Mouse (Mus musculus) right cerebral cortex, adult 2 months (tissue): ENCODE measurements around the gene Synpo2l.
"Not testable (repeated sequence)": the region's sequence is repeated elsewhere in the genome, so short reads cannot be mapped to it uniquely, and the experiment has no call there.

Source experiments
- DNase-seq, 2 experiments: peaks; one replicate each; pipeline ENCODE4 v3.0.0; 2021 to 2022; ENCODE audit warnings: low spot score in 2 of 2

The Synpo2l gene

DNA sequence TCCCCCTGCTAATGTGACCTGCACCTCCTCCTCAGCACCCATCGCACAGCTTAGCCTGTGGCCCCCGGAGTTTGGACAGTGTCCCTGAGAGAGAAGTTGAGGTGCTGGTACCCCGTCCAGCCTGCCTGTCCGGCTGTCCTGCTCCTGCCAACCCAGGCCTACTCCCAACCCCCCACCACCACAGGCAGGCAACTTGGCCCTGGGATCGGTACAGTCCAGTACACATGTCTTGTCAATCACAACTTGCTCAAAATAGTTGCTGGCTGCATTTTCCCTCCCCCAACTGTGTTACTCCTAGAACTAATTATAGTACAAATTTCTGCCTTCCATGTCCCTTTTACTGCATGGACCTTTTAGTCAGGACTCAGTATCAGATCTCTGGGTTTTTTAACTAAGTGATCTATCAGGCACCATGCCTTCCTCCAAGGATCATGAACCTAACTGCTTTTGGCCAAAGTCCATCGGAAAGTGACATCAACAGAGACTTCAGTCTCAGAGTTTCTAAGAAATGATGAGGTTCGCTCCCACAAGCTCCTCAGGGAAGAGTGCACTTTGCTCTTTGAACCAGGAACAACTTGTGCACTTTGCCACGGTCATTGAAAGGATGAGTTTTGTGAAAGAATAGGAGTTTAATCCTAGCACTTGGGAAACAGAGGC is at the start of gene Synpo2l:
Gene Synpo2l, minus strand, starts transcription at position 201 of the 657 bp plus-strand sequence.
- no peak for DNase-seq

DNA sequence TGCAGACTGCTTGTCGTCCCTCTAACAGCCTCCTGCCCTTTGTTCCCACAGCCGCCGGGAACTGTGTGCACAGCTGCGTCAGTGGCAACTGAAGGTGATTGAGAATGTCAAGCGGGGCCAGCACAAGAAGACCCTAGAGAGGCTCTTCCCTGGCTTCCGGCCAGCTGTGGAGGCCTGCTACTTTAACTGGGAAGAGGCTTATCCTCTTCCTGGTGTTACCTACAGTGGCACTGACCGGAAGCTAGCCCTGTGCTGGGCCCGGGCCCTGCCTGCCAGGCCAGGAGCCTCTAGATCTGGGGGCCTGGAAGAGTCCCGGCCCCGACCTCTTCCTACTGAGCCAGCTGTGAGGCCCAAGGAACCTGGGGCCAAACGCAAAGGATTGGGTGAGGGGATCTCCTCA is 45.7 kb upstream of the Synpo2l start:
- no peak for DNase-seq

DNA sequence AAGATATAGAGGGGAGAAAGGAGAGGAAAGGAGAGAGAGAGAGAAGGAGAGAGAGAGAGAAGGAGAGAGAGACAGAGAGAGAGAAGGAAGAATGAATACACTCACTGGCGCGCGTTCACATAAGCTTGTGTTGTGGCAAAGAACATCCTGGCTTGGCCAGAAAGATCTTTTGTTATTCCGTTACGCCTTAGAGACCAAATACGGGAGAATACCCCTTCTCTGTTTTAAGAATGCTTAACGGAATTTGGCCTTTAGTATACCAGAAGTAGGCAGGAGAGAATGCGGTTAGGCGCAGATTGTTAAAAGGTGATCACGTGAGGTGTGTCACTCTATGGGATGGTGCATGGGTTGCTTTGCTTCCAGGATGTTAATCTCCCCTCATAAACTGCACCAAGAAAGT is 40.1 kb upstream of the Synpo2l start:
- DNase-seq = no peak

DNA sequence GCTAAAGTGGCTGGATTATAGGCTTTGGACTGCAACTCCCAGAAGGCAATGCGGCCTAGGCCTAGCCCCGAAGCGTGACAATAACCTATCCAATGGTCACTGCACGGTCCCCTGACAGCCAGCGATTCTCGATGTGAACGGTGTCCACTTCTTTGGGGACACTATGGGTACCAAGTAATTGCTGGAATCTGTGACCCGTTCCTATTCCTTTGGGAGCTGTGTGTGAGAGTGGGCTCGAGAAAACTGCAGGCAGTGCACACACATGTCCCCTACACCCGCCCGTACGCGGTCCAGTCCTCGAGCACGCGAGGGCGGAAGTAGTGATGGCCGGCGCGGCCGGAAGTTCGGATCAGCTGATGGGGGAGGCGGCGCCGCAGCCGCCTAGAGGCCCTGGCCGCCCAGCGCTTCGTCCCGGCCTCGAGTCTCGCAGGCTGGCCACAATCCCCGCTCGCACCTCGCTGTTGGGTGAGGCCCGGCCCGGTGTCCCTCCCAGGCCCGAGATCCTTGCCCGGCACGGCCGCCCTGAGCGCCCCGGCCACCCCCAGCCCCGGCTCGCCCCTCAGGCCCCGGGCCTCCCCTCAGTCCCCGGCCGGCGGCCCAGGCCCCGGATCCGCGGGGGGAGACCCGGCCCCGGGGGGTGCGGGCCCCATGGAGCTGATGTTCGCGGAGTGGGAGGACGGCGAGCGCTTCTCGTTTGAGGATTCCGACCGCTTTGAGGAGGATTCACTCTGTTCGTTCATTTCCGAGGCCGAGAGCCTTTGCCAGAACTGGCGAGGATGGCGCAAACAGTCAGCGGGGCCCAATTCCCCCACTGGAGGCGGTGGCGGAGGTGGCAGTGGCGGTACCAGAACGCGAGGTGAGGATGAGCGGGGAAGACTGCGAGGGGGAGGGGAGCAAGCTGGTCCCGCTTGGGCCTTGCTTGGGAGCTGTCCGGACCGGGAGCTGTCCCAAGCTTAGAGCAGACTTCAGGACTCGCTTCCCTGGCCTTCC is 39.3 kb upstream of the Synpo2l start, which contains the start of gene Zswim8:
Gene Zswim8, plus strand, starts transcription at position 352 of the 990 bp plus-strand sequence.
- DNase-seq = peak; percentile 90 to 95

GRCm38 (mm10) chr14:20703461-20703860 is 35.3 kb upstream of the Synpo2l start:
- DNase-seq = not testable (repeated sequence)

- DNase-seq = peak; percentile 94
Observed at GRCm38 (mm10) chr14:20702741-20703381, 34.7 kb upstream of the Synpo2l start, which contains the start of gene Chchd1. Chchd1 (plus strand) TSS chr14:20703006.

DNA sequence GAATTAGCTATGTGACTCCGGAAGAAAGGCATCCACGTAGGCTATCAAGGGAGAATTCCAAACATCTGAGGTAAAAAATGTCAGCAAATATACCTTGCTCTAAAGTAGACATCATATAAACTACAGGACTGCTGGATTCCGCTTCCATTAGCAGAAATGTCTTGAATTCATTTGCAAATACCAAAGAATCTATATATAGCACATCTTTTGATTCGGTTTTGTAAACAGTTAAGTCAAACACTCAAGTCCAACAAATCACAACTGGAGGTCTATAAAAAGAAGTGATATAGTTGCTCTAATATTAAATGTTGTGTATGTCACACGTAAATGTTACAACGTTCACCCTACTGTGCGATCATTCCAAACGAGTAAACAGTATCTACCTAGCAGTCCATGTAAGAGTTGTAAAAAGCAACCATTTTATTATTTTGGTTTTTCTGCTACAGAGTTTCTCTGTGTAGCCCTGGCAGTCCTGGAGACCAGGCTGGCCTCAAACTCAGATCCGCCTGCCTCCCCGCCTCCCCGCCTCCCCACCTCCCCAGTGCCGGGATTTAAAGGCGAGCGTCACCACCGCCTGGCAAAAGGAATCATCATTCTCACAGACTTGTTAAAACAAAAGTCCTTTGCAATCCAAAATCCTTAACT is 34.1 kb upstream of the Synpo2l start:
- no peak for DNase-seq

GRCm38 (mm10) chr14:20701554-20701953 is 33.4 kb upstream of the Synpo2l start:
- DNase-seq = no peak

DNA sequence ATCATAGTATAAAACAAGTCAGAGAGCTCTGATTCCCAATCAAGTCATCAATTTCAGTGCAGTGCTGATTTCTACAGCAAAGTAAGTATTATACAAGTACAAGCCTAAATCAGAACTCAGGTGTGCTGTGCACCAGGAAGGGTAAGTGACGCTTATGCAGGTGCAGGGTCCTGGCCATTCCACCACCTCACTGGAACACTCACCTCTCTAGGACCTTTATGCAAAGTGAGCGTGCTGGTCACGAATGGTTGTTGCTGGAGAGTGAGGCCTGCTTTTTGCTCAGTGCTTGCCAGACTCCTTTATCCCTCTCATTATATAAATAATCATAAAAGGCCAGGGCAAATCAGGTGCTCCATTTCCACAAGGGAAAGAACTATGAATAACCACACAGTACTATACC is 32.2 kb upstream of the Synpo2l start:
- no peak for DNase-seq

DNA sequence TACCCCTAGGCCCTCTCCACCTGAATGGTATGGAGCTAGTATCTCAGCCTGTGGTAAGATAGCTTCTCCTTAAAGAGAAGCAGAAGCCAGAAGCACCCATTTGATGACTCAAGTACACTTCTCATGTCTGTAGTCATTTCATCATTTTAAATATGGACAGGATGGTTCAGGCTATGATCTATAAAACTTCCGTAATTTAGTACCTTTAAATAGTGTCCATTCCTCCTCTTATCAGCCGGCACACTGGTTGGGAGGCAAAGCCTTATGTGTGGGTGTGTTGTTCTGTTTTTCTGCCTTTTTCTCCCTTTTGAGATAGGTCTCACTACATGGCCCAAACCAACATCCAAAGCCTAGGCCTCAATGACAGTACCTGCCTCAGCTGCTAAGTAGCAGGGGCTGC is 30.4 kb upstream of the Synpo2l start:
- DNase-seq = no peak

DNA sequence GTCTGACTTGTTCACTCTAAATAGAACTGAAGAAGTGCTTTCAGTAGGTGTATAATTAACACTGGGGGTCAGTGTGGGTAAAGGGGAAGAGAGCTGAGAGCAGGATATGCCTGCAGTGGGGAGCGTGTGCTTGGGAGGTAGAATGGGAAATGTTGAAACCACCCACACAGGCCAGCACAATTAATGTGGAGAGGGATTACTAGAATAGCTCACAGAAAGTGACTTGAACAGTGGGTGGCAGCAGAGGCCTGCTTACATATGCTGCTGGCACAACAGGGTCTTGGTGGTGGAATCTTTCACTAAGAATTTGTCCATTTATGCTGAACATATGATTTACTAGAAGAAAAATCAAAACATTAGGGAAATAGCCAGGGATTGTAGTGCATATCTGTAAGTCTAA is 28.8 kb upstream of the Synpo2l start:
- peak; percentile 74 to 76 for DNase-seq

- DNase-seq = peak in 1 of 2 experiments; percentile 39
Observed at GRCm38 (mm10) chr14:20695761-20696520, 27.8 kb upstream of the Synpo2l start.

DNA sequence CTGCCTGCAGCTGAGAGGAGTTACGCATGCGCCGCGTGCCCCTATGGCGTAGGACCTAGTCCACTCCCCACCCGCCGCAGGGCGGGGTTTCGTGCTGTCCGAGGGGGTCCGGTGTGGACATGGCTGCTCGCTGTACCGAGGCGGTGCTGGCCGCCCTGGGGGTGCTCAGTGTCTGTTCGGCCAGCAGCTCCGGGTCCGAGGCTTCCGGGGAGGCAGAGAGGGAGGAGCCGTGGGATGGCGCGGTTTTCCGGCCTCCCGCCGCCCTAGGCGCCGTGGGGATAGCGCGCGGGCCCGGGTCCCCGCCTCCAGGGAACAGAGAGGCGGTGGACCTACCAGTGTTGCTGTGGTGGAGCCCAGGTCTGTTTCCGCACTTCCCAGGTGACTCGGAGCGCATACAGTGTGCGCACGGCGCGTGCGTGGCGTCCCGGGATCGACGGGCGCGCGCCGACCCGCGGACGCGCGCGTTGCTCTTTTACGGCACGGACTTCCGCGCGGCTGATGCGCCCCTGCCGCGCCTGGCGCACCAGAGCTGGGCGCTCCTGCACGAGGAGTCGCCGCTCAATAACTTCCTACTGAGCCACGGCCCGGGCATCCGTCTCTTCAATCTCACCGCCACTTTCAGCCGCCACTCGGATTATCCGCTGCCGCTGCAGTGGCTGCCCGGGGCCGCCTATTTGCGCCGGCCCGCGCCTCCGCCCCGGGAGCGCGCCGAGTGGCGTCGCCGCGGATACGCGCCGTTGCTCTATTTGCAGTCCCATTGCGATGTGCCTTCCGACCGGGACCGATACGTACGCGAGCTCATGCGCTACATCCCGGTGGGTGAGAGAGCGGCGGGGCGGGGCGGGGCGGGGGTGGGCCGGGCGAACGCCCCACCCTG is 27.0 kb upstream of the Synpo2l start, which contains the start of gene Fut11:
Gene Fut11, plus strand, starts transcription at position 85 of the 877 bp plus-strand sequence.
- DNase-seq = peak; percentile 78 to 80

- DNase-seq = peak in 1 of 2 experiments; percentile 23
Observed at GRCm38 (mm10) chr14:20694185-20694883, 26.2 kb upstream of the Synpo2l start.

- no peak for DNase-seq
Observed at GRCm38 (mm10) chr14:20693589-20694101, 25.5 kb upstream of the Synpo2l start.

DNA sequence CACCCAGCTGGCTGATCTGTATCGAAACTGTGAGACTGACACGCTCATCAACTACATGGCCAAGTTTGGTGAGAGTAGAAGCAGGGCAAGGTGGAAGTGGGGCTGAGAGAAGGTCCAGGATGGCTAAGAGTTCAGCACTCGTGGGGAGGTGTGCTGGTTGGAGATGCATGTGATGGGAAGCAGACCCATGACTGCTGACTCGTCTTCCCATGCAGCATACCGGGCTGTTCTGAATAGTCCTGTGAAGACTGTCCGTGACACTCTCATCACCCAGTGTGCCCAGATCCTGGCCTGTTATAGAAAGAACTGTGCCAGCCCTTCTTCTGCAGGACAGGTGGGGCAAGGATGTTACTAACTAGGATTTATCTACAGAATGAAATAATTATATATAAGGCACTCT is 23.6 kb upstream of the Synpo2l start:
- DNase-seq = no peak

GRCm38 (mm10) chr14:20689009-20689408 is 20.9 kb upstream of the Synpo2l start:
- DNase-seq = no peak

DNA sequence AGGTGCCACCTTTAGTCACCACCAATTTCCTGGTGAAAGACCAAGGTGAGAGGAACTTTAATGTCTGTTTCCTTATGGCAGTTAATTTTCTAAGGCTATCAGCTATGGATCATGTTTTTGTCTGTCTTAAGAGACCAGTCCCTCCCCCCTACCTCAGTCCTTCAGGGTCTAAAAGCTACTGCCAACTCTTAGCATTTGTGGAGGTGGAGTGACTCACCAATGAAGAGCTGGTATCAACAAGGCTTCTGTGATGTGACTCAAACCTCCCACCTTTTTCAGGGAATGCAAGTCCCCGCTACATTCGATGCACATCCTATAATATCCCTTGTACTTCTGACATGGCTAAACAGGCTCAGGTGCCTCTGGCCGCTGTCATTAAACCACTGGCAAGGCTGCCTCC is 18.4 kb upstream of the Synpo2l start:
- DNase-seq = peak; percentile 48

DNA sequence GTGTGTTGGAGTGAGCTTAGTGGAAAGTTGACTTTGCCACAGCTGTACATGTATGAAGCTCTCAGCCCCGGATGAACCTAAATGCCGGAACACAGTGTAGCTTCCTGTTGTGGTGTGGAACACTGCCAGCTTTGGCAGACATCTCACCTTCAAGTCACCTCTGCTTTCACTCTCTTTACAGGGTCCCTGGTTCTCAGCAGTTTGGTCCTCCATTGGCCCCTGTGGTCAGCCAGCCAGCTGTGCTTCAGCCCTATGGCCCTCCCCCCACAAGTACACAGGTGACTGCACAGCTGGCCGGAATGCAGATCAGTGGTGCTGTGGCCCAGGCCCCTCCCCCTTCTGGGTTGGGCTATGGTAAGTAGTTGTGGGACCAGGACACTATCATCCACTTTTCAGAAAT is 14.3 kb upstream of the Synpo2l start:
- no peak for DNase-seq
